Mouse (Mus musculus) ES-E14 (cell line): ENCODE measurements around the gene Slc12a3. TPM values are rescaled to one million over a fixed set of nuclear protein-coding genes. Genes with fewer than 3 reads are reported as not detected.
A peak's percentile ranks its signal among the peaks of the same experiment; 100 is the strongest.

Experiments used
- DNase-seq: peaks from one replicate; pipeline ENCODE4 v3.0.0-alpha.2; 2013; ENCODE audit warnings: low read depth, low spot score
- H3K27ac ChIP-seq: 2 replicates; pipeline ENCODE4 v1.5.1; 2012; ENCODE audit warnings: low read depth, mild to moderate bottlenecking, low read length, moderate library complexity, mixed read lengths; ENCODE audit not compliant: poor library complexity, insufficient read depth, severe bottlenecking
- H3K36me3 ChIP-seq: 2 replicates; pipeline ENCODE4 v1.6.1; 2012; ENCODE audit warnings: mild to moderate bottlenecking, low read length, moderate library complexity, mixed read lengths; ENCODE audit not compliant: control insufficient read depth, poor library complexity, insufficient read depth, severe bottlenecking
- H3K4me1 ChIP-seq, 2 experiments: fragments of 150-350 bp in 1 of 2; sonication (generic) in 1 of 2; 2 replicates each; pipeline ENCODE4 v1.6.1; 2012; ENCODE audit warnings: low read length in 2 of 2, mild to moderate bottlenecking in 1 of 2, mixed read lengths in 1 of 2; ENCODE audit not compliant: control insufficient read depth in 2 of 2, insufficient read depth in 2 of 2, poor library complexity in 1 of 2
- H3K4me3 ChIP-seq, 2 experiments: fragments of 150-350 bp in 1 of 2; sonication (generic) in 1 of 2; 2 replicates each; pipeline ENCODE4 v1.5.1; 2012; ENCODE audit warnings: low read length in 2 of 2, low read depth in 1 of 2, mild to moderate bottlenecking in 1 of 2, mixed read lengths in 1 of 2; ENCODE audit not compliant: insufficient read depth in 1 of 2, poor library complexity in 1 of 2, severe bottlenecking in 1 of 2
- H3K9ac ChIP-seq: 2 replicates; pipeline ENCODE4 v1.6.1; 2012; ENCODE audit warnings: low read depth, mild to moderate bottlenecking, low read length, mixed read lengths; ENCODE audit not compliant: poor library complexity, insufficient read depth, severe bottlenecking
- H3K9me3 ChIP-seq: fragments of 150-350 bp; sonication (generic); 2 replicates; pipeline ENCODE4 v1.6.1; 2012; ENCODE audit warnings: low read depth, mild to moderate bottlenecking, low read length; ENCODE audit not compliant: control insufficient read depth, insufficient read depth
- CHD2 ChIP-seq: IDR thresholded peaks from 2 replicates; pipeline ENCODE4 v1.6.1; 2014; ENCODE audit warnings: mild to moderate bottlenecking, low read depth, low read length, inconsistent platforms
- HCFC1 ChIP-seq: IDR thresholded peaks from 2 replicates; pipeline ENCODE4 v1.6.1; 2012; ENCODE audit warnings: low read length, inconsistent platforms, borderline replicate concordance; ENCODE audit not compliant: insufficient read depth
- MAFK ChIP-seq: IDR thresholded peaks from 2 replicates; pipeline ENCODE4 v1.6.1; 2014; ENCODE audit warnings: mild to moderate bottlenecking, low read depth, low read length, inconsistent platforms; ENCODE audit not compliant: insufficient read depth
- ZC3H11A ChIP-seq: IDR thresholded peaks from 2 replicates; pipeline ENCODE4 v1.6.1; 2012; ENCODE audit warnings: low read depth, mild to moderate bottlenecking, inconsistent platforms, low read length, borderline replicate concordance
- ZNF384 ChIP-seq: IDR thresholded peaks from 2 replicates; pipeline ENCODE4 v1.6.1; 2012; ENCODE audit warnings: low read depth, low read length, inconsistent platforms
- in situ Hi-C, 2 experiments: fragments of 600-800 bp; cut with MboI; formaldehyde crosslinking; loops; one replicate each; pipeline ENCODE4 v1.15.1; 2025; ENCODE audit warnings: low sequenced_read_pairs in 2 of 2, inconsistent platforms in 1 of 2; ENCODE audit not compliant: unreplicated experiment in 2 of 2
- total RNA-seq: library from RNA; depleted of rRNA; stranded (reverse); fragments of 300-350 nt; gene quantifications from 2 replicates; pipeline ENCODE4 v1.2.3, GENCODE M21; 2012; rRNA removed

Slc12a3 gene
- 0.94 and 1.3 TPM in 2 replicates for total RNA-seq

DNA sequence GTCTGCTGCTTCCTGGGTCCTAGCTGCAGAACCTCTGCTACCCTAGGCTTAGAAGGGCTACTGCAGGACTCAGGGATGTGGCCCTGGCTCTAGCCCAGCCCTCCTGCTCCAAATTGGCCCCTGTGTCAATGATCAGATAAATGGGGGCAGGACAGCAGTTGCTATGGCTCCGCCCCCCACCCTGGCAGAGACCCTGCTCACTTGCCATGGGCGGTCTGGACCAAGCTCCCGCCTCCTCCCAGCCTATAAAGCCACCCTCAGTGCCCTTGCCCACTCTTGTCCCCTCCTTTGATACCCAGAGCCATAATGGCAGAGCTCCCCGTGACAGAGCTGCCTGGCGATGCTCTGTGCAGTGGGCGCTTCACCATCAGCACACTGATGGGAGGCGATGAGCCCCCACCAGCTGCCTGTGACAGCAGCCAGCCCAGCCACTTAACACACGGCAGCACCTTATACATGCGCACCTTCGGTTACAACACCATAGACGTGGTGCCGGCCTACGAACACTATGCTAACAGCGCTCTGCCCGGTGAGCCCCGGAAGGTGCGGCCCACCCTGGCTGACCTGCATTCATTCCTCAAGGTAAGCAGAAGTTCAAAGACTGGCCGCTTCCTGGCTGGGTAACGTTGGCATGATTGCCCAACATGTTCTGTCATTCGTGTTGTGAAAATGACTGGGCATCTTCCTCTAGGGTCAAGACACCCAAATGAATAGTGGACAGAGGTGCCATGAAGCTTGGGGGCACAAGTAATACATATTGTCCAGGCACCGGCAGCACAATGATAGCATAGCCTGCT, at the start of gene Slc12a3:
Gene Slc12a3, plus strand, starts transcription at position 270 of the 797 bp plus-strand sequence.
- peaks cover 0 to 9% of the 10 kb centered on the region in 2 experiments; a peak in 3 of 4 replicates for H3K4me1 ChIP-seq
- no peak within 1 kb of the TSS for H3K27ac ChIP-seq
- no peaks in the 10 kb centered on the region for H3K9me3 ChIP-seq
- no peak within 1 kb of the TSS for H3K9ac ChIP-seq
- no peak for DNase-seq
- TF ChIP-seq HCFC1 (no peak), ZNF384 (no peak), MAFK (no peak), CHD2 (no peak), ZC3H11A (no peak)
- H3K36me3 ChIP-seq, result no peaks in the 10 kb centered on the region
- peak within 1 kb of the TSS in 1 of 2 experiments; percentile 9; a peak in 1 of 4 replicates for H3K4me3 ChIP-seq
- in situ Hi-C loops, result no loop called here

DNA sequence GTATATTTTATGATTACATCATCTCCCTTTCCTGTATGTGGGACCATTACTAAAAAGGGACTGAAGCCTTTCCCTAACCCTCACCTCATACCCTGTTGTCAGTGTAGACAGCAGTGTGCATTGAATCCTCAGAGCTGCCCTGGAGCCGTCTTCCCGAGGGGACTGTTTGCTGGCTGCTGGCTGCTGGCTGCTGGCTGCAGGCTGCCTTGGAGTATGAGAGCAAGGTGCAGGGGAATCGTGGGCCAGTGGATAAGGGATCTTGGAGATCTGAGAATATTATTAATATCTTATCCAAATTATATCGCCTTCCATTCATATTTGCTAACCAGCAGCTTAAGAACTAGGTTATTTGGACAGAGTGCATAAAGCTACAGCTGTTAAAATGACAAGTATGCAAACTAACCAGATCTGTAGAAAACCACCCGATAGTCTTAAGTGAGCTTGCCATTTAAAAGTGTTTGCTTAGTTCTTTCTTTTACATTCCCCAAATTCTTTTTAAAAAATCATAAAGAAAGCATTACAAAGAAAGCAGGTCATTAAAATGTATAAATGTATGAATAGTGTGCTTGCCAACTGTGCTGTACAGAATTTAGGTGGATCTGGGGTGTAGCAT, 48.9 kb upstream of the Slc12a3 start:
- Histone ChIP-seq H3K4me3 (no peak overlapping the region), H3K9ac (no peak overlapping the region), H3K9me3 (no peaks in the 10 kb centered on the region), H3K4me1 (no peaks in the 10 kb centered on the region), H3K36me3 (no peaks in the 10 kb centered on the region), H3K27ac (no peak overlapping the region)
- in situ Hi-C loops, result no loop called here
- DNase-seq, result no peak
- TF ChIP-seq HCFC1 (no peak), MAFK (no peak), ZC3H11A (no peak), ZNF384 (no peak), CHD2 (no peak)

DNA sequence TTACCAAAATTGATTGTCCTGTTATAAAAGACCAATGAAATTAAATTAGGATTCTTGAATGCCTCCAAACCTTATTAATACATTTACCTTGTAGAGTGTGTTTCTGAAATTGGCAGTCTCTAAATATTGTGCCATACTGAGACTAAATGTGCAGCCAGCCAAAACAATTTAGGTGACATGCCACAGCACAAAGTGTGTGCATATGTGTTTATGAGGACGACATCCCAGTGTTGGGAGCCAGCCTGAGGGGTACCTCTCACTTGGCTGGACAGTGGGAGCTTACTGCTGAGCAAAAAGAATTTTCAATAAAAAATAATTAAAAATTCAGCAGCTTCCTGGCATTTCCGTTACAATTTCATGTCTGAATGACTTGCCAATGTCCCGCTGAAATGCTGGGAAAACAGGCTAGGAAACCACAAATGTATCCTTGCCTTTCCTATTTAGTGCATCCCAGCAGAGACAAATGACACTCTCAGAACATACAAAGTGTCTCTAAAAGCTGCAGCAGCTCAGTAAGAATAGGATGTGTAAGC, 46.5 kb upstream of the Slc12a3 start:
- Histone ChIP-seq H3K9me3 (no peaks in the 10 kb centered on the region), H3K9ac (no peak overlapping the region), H3K4me1 (no peaks in the 10 kb centered on the region), H3K4me3 (no peak overlapping the region), H3K36me3 (no peaks in the 10 kb centered on the region), H3K27ac (no peak overlapping the region)
- in situ Hi-C loops, result no loop called here
- DNase-seq, result no peak
- TF ChIP-seq ZNF384 (no peak), MAFK (no peak), HCFC1 (no peak), ZC3H11A (no peak), CHD2 (no peak)

DNA sequence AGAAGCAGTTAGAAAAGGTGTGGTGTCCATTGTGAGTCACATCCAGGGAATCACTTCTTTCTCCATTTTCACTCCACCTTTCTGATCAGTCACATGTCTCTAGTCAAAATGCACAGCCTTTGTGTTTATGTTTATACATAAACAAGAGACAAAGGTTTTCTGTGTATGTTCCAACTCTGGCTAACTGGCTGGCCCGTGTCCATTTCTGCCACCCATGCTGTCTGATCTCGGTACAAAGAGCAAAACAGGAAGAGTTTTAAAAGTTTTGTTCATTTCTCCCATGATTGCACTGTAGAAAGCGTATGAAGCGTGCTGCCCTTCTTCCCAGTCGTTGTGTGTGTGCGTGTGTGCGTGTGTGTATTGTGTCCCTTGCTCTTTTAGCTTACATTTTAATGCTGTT, 44.8 kb upstream of the Slc12a3 start:
- Histone ChIP-seq H3K36me3 (no peaks in the 10 kb centered on the region), H3K4me3 (no peak overlapping the region), H3K9ac (no peak overlapping the region), H3K4me1 (no peaks in the 10 kb centered on the region), H3K27ac (no peak overlapping the region), H3K9me3 (no peaks in the 10 kb centered on the region)
- no peak for TF ChIP-seq CHD2
- TF ChIP-seq MAFK, result no peak
- TF ChIP-seq HCFC1, result no peak
- no peak for DNase-seq
- in situ Hi-C loops, result no loop called here
